Mouse (Mus musculus) cortical plate, adult 2 months (tissue): ENCODE results near the gene Fut8. TPM values are rescaled to one million over a fixed set of nuclear protein-coding genes. Genes with fewer than 3 reads are reported as not detected.

Source experiments
- H3K27ac ChIP-seq: fragments of 200-500 bp; 2 replicates; pipeline ENCODE4 v1.5.1; 2012; ENCODE audit warnings: low read length, control low read depth, inconsistent platforms; ENCODE audit not compliant: insufficient read depth
- H3K4me1 ChIP-seq: fragments of 200-500 bp; 2 replicates; pipeline ENCODE4 v1.6.1; 2011; ENCODE audit warnings: low read length; ENCODE audit not compliant: control insufficient read depth, insufficient read depth
- H3K4me3 ChIP-seq: fragments of 200-500 bp; 2 replicates; pipeline ENCODE4 v1.5.1; 2011; ENCODE audit warnings: mild to moderate bottlenecking, low read length, control low read depth; ENCODE audit not compliant: insufficient read depth
- CTCF ChIP-seq: fragments of 200-500 bp; IDR thresholded peaks from 2 replicates; pipeline ENCODE4 v1.5.1; 2011; ENCODE audit warnings: mild to moderate bottlenecking, control low read depth, low read length; ENCODE audit not compliant: insufficient read depth; ENCODE audit errors: extremely low read depth
- POLR2A ChIP-seq: fragments of 200-500 bp; IDR thresholded peaks from 2 replicates; pipeline ENCODE4 v1.6.1; 2011; ENCODE audit warnings: mild to moderate bottlenecking, low read length, control low read depth; ENCODE audit not compliant: insufficient read depth; ENCODE audit errors: extremely low read depth
- polyA plus RNA-seq: library from polyadenylated mRNA; depleted of rRNA; stranded (reverse); fragments of >200 nt; gene quantifications from 2 replicates; pipeline ENCODE4 v1.2.3, GENCODE M21; 2012

The Fut8 gene
- polyA plus RNA-seq, 1 experiment = 28.3 TPM

DNA sequence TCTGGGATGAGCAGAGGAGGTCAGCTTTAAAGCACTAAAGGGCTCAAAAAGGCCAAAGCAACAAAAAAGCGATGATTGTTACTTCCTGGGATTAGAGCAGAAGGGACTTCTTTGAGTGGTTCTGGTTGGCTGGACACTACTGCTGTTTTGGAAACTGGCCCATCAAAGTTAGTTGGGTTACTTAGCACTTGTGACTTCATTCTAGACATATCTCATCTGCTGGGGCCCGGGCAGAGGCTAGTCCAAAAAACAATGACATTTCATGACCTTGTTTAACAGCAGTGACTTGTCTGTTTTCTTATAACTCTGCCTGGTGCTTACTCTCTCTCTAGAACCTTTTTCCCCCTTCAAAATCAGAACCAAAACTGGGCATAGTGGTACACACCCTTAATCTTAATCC is 59.9 kb downstream of the Fut8 start:
- H3K27ac ChIP-seq = no peak overlapping the region
- no peak for TF ChIP-seq POLR2A
- TF ChIP-seq CTCF = no peak
- H3K4me1 ChIP-seq = no peaks in the 10 kb centered on the region
- no peak overlapping the region for H3K4me3 ChIP-seq

DNA sequence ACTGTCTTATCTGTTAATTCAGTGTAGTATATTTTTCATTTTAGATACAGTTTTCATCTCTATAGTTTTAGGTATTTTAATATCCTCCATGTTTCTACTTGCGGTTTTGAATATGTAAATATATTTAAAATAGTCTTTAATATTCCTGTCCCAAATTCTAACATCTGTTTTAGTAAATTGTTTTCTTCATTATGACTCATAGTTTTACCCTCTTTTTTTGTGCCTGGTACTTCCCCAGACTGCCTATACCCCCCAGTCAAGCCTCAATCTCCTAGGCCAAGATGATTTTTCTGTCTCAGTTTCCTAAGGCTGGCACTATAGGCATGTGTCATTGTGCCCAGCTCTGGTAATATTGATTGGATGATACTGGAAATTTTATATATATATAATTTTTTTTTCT is 64.1 kb downstream of the Fut8 start:
- no peaks in the 10 kb centered on the region for H3K4me1 ChIP-seq
- H3K27ac ChIP-seq = no peak overlapping the region
- H3K4me3 ChIP-seq = no peak overlapping the region
- TF ChIP-seq CTCF (no peak), POLR2A (no peak)

DNA sequence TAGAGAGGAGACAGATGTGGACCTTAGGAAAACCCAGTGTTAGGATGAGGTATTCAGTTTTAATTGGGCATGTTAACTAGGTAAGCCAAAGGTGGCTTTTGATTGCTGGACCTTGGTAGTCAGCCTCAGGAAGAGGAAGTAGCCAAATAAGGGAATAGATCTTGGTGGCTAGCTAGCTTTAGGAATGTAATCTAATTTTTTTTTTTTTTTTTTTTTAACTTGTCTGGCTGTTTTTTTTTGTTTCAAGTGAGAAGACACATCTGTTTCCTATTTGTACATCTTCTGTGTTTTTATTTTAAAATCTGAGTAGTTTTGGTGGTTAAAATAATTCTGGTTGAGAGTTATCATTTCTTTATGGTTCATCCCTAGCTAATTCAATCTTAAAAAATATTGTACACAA is 65.4 kb downstream of the Fut8 start:
- no peak overlapping the region for H3K4me3 ChIP-seq
- TF ChIP-seq CTCF (no peak), POLR2A (no peak)
- no peaks in the 10 kb centered on the region for H3K4me1 ChIP-seq
- H3K27ac ChIP-seq = no peak overlapping the region

DNA sequence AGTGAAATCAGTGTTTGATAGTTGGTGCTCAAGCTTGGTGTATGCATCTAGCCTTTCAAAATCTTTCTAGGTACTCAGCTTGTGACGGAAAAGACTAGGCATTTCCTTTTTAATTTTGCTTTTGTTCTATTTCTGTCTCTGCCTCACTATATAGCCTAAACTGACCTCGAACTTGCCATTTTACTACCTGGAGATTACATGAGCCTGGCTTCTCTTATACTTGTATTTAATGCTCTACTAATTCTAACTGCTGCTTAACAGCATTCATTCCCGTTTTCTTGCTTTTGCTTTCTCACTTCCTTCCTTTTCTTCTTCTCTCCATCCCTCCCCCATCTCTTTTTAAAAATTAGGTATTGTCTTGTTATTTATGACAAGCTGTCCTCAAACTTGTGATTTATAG is 67.6 kb downstream of the Fut8 start:
- Histone ChIP-seq H3K4me3 (no peak overlapping the region), H3K4me1 (no peaks in the 10 kb centered on the region), H3K27ac (no peak overlapping the region)
- TF ChIP-seq POLR2A = no peak
- TF ChIP-seq CTCF = no peak

DNA sequence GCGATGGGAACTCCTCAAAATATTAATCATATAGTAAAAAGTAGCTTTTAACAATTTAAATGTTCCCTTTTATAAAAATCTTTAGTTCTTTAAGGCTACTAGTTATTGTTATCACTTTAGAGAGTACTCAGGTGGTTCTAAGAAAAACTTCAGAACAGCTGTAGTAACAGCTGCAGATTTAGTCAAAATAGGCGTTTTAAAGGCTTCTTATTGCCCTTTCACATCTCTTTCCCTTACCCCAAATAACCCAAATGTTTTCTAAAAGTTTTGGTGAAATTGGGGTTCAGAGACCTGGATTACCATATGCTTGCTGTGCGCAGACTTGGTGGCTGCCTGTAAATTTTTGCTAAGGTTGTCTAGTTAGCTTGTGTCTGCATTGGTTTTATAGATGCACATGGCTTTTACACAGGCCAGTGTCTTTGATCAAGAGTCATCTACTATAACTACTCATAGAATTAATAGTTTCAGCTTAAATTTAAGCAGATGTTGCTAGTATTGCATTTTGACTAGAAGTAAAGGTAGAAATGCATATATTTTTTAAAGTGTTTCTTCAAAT is 68.9 kb downstream of the Fut8 start:
- TF ChIP-seq CTCF = no peak
- no peak for TF ChIP-seq POLR2A
- Histone ChIP-seq H3K4me1 (no peaks in the 10 kb centered on the region), H3K4me3 (no peak overlapping the region), H3K27ac (no peak overlapping the region)

DNA sequence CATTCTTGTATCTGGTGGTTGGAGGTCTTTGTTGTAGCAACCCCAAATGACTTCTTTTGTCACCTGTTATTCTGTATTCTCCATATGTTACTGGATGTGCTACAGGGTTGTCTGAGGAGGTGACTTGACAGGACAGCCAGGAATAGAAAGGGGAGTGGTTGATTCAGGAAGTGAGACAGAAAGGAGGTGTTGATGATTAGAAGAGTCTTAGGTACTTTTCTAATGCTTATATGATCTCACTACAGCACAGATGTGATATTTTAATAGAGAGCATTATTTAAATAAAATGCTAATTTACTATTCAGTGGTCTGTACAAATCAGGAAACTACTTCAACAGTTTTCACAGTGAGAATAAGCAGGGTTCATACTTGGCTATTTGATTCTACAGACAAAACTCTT is 71.6 kb downstream of the Fut8 start:
- Histone ChIP-seq H3K27ac (no peak overlapping the region), H3K4me3 (no peak overlapping the region), H3K4me1 (no peaks in the 10 kb centered on the region)
- TF ChIP-seq CTCF (no peak), POLR2A (no peak)

DNA sequence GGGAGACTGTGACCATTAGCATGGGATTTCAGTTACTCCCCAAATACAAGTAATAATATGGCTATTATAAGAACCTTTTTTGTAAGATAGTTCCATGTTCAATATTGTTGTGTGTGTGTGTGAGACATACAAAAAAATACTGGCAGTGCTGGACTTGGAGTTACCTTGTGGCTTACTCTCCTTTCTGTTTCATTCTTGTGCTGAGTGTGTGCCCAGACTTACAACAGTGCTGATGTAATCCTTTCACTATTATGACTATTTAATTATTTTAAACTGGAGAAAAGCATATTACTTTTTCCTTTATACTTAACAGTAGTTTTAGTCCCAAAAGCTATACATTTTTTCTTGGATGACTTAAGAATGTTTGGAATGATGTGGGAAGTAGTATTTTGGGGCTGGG is 75.6 kb downstream of the Fut8 start:
- H3K4me1 ChIP-seq = no peaks in the 10 kb centered on the region
- TF ChIP-seq CTCF (no peak), POLR2A (no peak)
- H3K27ac ChIP-seq = no peak overlapping the region
- H3K4me3 ChIP-seq = no peak overlapping the region

DNA sequence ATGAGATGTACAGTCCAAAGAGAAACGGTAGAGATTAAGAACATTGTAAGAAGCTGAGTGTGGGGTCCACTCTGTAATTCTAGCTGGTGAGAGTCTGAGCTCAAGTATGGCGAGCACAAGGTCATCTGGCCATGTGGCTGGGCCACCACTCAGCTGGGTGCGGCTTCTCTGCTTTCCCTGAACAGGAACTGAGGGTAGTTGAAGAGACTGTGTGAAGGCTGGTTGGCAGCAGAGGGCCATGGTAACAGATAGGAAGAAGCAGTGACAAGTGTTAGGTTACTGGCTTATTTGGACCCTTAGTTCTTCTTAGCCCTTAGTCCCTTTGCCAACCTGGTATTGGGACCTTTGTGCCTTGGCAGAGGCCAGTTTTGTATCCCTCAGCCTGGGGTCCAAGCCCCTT is 86.2 kb downstream of the Fut8 start:
- TF ChIP-seq CTCF (no peak), POLR2A (no peak)
- H3K4me3 ChIP-seq = no peak overlapping the region
- no peaks in the 10 kb centered on the region for H3K4me1 ChIP-seq
- no peak overlapping the region for H3K27ac ChIP-seq

DNA sequence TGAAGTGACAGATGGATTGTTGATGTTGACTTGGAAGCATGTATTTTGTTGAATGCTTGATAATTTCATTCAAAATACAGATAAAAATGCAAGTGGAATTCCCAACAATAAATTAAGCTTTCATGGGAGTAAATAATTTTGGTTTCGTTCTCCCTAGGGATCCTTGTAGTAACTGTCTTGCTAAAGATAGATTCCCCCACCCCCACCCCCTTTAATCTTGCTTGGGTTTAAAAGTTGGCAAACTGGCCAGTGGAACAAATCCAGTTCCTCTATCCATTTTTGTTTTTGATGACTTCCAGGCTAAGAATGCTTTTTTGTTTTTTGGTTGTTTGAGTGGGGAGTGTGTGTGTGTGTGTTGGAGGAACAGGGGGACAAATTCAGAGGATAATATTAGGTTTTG is 108.6 kb downstream of the Fut8 start:
- Histone ChIP-seq H3K4me1 (peaks cover 2% of the 10 kb centered on the region; the same call in 1 of the 2 replicates), H3K27ac (no peak overlapping the region), H3K4me3 (no peak overlapping the region)
- no peak for TF ChIP-seq CTCF
- no peak for TF ChIP-seq POLR2A

DNA sequence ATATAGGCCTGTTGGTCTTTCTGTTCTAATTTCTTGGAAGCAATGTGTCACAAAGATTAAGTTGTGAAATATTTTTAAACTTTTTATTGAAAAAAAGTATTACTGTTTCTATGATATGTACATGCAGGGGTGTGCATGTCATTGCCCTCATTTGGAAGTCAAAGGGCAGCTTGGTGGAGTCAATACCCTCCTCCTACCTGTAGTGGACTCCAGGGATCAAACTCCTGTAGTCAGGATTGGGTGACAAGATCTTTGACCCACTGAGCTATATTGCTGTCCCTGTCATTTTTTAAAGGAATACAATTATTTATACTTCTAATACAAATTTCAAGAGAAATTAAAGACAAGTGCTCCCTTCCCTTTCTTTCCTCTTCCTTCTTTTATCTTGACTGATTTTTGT is 111.6 kb downstream of the Fut8 start:
- no peak for TF ChIP-seq POLR2A
- TF ChIP-seq CTCF = no peak
- H3K27ac ChIP-seq = no peak overlapping the region
- H3K4me3 ChIP-seq = no peak overlapping the region
- no peaks in the 10 kb centered on the region for H3K4me1 ChIP-seq
